Mouse (Mus musculus): ENCODE data around the gene Mlycd.

GRCm38 (mm10) chr8:119420318-119420717 is 25.6 kb downstream of the Mlycd start:
- TF ChIP-seq POLR2A (IDR thresholded peaks at IDR 0.05; ENCODE audit: insufficient read depth, low read depth, low read length) (no peak), CTCF (IDR thresholded peaks at IDR 0.05; ENCODE audit: insufficient read depth, low read depth, low read length) (no peak)
